Mouse (Mus musculus) urinary bladder, postnatal 10 days (tissue): ENCODE data around the gene Sipa1l2.

Experiments
- DNase-seq: peaks from one replicate; pipeline ENCODE4 v3.0.0; 2022; ENCODE audit warnings: low spot score

Gene Sipa1l2

GRCm38 (mm10) chr8:125580426-125580825 is 10.8 kb upstream of the Sipa1l2 start:
- no peak for DNase-seq

- DNase-seq: no peak
Measured at GRCm38 (mm10) chr8:125576127-125576526, 6.5 kb upstream of the Sipa1l2 start.

- DNase-seq: no peak
Measured at GRCm38 (mm10) chr8:125574280-125574679, 4.7 kb upstream of the Sipa1l2 start.

- DNase-seq: no peak
Measured at GRCm38 (mm10) chr8:125572246-125572645, 2.6 kb upstream of the Sipa1l2 start.

GRCm38 (mm10) chr8:125570835-125571465 is 1.3 kb upstream of the Sipa1l2 start:
- DNase-seq: no peak

- no peak for DNase-seq
Measured at GRCm38 (mm10) chr8:125570389-125570788, 781 bp upstream of the Sipa1l2 start.

GRCm38 (mm10) chr8:125568851-125569532 is 616 bp downstream of the Sipa1l2 start:
- no peak for DNase-seq

- no peak for DNase-seq
Measured at GRCm38 (mm10) chr8:125568421-125568850, 1.2 kb downstream of the Sipa1l2 start.

GRCm38 (mm10) chr8:125567569-125567968 is 2.0 kb downstream of the Sipa1l2 start:
- DNase-seq: no peak

- DNase-seq: no peak
Measured at GRCm38 (mm10) chr8:125562878-125563277, 6.7 kb downstream of the Sipa1l2 start.

- no peak for DNase-seq
Measured at GRCm38 (mm10) chr8:125560825-125561490, 8.7 kb downstream of the Sipa1l2 start.

- DNase-seq: no peak
Measured at GRCm38 (mm10) chr8:125559066-125559653, 10.4 kb downstream of the Sipa1l2 start.

GRCm38 (mm10) chr8:125558109-125559065 is 11.2 kb downstream of the Sipa1l2 start:
- peak; percentile 36 for DNase-seq

- no peak for DNase-seq
Measured at GRCm38 (mm10) chr8:125557391-125558108, 12.1 kb downstream of the Sipa1l2 start.

GRCm38 (mm10) chr8:125556706-125557105 is 12.9 kb downstream of the Sipa1l2 start:
- DNase-seq: no peak

- DNase-seq: no peak
Measured at GRCm38 (mm10) chr8:125550567-125550966, 19.0 kb downstream of the Sipa1l2 start.

- no peak for DNase-seq
Measured at GRCm38 (mm10) chr8:125547296-125547695, 22.3 kb downstream of the Sipa1l2 start.

GRCm38 (mm10) chr8:125545866-125546265 is 23.7 kb downstream of the Sipa1l2 start:
- no peak for DNase-seq

GRCm38 (mm10) chr8:125542893-125543613 is 26.6 kb downstream of the Sipa1l2 start:
- DNase-seq: no peak
